Mouse (Mus musculus): ENCODE data around the gene Ppp1r11.
"Not testable (repeated sequence)": the region's sequence is repeated elsewhere in the genome, so short reads cannot be mapped to it uniquely, and the experiment has no call there.

The Ppp1r11 gene

DNA sequence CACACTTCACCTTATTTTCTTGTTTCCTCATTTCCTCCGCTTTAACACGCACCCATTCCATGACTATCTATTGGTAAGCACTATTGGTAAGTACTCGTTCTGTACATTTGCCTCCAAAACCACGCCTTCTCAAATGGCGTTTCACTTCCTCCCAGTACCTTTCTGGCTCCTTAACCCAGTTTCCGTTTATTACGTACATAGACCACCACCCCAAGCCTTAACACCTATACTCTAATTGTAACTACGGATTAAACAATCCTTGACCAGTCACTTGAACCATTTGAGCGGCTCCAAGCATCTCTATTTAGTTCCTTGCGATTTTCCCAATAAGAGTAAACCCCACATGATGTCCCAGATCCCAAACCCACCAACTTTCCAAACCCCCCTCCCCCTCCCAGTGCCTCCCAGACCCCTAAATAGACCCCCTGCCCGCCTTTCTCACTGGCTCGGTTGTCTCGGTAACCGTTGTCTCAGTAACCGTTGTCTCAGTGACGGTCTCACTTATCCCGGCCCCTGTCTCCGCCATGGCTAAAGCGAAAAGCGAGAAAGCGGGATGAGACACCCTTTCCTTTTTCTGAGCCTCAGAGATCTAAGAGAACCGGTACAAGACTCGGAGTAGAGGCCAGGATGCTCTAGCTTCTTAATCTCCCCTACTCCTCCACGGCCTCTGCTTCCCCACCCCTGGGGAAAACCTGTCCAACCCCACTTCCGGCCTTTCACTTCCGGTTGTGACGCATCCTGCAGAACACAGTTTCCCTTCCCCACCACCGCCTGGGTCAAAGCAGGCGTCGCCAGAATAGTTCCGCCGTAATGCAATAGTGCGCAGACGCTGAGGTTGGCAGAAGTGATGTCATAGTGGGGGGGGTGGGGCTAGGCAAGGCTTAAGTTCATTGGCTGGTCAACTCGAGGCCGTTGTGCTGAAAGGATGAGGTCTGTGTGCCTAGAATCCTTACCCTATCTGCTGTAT, at the start of gene Ppp1r11:
TSS of gene Ppp1r11 (minus strand) at position 761 of the 967 bp plus-strand sequence.
- peak; percentile 95 for DNase-seq (ENCODE audit: low spot score)

DNA sequence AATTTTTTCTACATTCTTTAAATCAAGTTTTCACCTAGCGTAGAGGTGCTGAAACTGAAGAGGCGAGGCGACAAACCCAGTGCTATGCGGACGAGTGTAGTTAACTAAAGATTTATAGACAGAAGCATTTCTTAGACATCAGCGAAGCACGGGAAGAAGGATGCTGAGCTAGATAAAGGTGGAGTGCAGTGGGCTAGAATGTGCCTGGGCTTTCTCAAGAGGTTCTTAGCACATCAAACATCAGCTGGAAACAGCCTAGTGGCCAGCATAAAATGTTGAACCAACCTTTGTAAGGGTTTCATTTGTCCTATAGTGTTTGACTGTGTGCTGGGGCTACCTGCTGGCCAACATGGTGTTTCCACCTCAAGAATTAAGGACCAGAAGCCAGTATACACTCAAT, 49.3 kb upstream of the Ppp1r11 start, which contains the start of gene Zfp57:
TSS of gene Zfp57 (plus strand) at position 301 of the 400 bp plus-strand sequence.
- no peak for DNase-seq (ENCODE audit: low spot score)

DNA sequence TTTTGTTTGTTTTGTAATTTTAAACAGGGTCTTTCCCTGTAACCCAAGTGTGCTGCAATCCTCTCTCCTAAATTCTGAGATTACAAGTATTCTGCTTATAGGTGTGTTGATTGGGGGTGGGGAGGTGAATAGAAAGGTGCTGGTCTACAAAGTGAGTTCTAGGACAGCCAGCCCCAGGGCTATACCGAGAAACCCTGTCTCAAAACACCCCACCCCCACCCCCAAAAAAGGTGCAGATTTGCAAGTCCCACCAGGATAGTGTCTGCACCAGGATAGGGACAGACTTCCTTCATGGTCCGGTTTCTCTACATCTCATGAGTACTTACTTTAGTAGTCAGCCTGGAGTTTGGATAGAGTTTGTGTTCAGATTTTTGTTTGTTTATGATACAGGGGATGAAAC, 46.9 kb upstream of the Ppp1r11 start:
- DNase-seq (ENCODE audit: low spot score): no peak

- peak; percentile 32 for DNase-seq (ENCODE audit: low spot score)
Measured at GRCm38 (mm10) chr17:36997033-36997735, 45.6 kb upstream of the Ppp1r11 start.

GRCm38 (mm10) chr17:36995448-36995847, 43.9 kb upstream of the Ppp1r11 start:
- DNase-seq (ENCODE audit: low spot score): no peak

GRCm38 (mm10) chr17:36994528-36994927, 43.0 kb upstream of the Ppp1r11 start:
- DNase-seq (ENCODE audit: low spot score): no peak

- DNase-seq (ENCODE audit: low spot score): no peak
Measured at GRCm38 (mm10) chr17:36993770-36994325, 42.3 kb upstream of the Ppp1r11 start.

- DNase-seq (ENCODE audit: low spot score): no peak
Measured at GRCm38 (mm10) chr17:36992336-36993104, 41.0 kb upstream of the Ppp1r11 start.

DNA sequence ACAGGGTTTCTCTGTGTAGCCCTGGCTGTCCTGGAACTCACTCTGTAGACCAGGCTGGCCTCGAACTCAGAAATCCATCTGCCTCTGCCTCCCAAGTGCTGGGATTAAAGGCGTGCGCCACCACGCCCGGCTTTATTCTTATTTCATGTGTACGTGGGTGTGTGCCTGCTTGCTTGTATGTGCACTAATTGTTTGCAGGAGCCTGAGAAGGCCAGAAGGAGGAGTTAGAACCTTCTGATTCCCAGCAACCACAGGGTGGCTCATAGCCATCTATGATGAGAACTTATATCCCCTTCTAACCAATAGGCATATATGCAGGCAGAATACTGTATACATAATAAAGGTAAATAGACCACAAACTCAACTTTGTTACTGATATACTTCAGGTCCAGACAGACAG, 39.1 kb upstream of the Ppp1r11 start:
- not testable (repeated sequence) for DNase-seq (ENCODE audit: low spot score)

- DNase-seq (ENCODE audit: low spot score): no peak
Measured at GRCm38 (mm10) chr17:36989437-36989836, 37.9 kb upstream of the Ppp1r11 start, which contains the start of gene H2-M5. Gene H2-M5 (minus strand): TSS chr17:36989537.

DNA sequence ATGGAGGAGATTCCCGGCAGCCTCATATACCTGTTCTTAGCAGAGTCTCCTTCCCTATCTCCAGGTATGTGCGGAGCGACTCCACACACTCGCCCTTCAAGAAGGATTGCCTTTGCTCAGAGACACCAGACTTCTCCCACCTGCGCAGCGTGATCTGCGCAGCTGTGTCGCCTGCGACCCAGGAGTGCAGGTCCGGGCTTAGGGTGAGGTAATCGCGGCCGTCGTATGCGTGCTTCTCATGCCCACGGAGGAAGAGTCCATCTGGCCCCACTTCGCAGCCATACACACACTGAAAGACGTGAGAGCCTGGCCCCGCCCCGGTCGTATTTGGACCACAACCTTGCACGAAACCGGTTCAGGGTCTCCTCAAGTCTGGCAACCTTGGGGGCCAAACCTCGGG, 36.9 kb upstream of the Ppp1r11 start:
- DNase-seq (ENCODE audit: low spot score): no peak

- no peak for DNase-seq (ENCODE audit: low spot score)
Measured at GRCm38 (mm10) chr17:36982253-36983155, 31.0 kb upstream of the Ppp1r11 start.

DNA sequence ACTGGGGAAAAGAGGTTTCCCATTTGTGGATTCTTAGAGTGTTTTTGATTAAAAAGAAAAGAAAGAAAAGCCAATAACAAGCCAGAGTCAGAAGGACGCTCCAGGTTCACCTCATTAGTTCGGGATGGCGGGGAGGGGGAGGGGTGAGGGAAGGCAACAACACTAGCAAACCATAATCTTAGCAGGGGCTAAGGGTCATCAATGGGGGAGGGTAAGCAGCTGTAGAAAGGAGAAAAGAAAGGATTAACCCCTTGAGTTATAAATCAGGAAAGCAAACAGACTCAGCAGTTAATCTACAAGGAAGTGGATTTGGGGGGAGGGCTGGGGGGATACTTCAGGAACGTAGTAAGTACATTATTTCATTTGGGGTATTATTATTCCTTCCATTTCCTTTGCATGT, 30.3 kb upstream of the Ppp1r11 start:
- no peak for DNase-seq (ENCODE audit: low spot score)

DNA sequence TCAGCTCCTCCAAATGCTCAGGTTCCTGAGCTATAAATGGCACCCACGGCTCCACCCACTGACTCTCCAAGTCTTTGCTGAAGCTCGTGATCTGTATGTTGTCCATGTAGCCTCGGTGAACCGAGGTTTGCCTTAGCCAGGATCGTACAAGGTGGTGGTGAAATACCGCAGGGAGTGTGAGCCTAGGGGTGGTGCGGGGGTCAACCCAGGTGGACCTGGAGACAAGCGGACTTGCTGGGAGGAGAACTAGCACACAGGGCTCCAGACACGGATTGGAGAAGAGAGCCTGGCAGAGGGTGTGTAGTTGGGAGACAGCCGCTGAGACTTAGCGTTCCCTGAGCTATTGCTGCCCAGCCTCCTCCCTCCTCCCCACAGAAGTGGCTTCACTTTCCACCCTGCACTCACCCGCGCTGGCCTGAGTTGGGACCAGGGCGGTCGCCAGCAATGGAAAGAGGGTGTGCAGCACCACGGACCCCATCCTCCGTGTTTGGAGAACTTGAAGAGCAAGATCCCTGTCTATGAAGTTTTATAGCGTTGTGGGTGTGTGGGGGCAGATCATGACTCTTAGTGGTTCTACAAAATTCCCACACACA, 29.8 kb upstream of the Ppp1r11 start, which contains the start of gene 2410137M14Rik:
TSS of gene 2410137M14Rik (minus strand) at position 17 of the 593 bp plus-strand sequence.
- DNase-seq (ENCODE audit: low spot score): no peak

GRCm38 (mm10) chr17:36973271-36973787, 21.8 kb upstream of the Ppp1r11 start:
- no peak for DNase-seq (ENCODE audit: low spot score)

DNA sequence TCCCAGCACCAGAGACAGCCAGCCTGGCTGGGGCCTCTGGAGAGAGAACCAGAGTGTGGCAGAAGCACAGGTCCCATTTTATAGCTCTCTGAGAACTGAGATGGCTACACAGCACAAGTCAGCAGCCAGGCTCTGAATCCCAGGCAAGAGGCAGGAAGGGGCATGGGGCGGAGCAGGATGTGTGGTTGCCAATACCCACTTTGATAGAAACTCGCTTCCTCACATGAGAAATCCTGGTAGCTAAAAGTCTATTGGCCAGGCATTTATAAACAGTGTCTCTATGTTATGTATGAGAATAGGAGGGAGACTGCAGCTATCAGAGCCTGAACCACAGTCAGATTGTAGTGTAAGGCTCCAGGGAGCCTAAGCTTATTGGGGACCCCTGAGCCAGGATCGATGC, 21.2 kb upstream of the Ppp1r11 start:
- no peak for DNase-seq (ENCODE audit: low spot score)

DNA sequence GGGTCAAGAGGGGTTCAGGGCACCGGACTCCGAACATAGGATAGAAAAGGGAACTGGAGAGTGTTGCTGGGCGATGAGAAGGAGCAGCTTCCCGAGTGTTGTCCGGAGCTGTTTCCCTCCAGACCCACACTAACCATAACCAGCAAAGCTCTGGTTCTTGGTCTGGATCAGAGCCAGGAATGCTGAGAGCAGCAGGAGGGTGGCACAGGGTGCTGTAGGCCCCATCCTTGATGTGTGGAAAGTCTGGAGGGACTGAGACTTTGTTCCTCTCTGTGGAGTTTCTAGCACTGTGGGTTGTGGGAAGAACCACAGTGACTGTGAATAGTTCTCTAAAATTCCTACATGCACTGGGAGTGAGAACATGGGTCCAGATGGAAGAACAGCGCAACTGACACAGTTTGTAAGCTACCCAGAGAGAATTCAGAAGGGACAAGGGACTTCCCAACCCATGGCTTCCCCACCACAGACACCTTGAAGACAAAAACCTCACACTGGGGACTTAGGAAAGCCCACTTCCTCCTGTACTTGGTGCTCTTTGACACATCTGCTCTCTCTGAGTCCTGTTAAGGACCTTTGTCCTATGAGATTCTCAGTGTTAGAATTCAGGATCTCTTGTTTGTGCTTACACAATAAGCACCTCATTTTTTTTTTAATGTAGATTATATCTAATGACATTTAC, 19.8 kb upstream of the Ppp1r11 start:
- no peak for DNase-seq (ENCODE audit: low spot score)

- DNase-seq (ENCODE audit: low spot score): no peak
Measured at GRCm38 (mm10) chr17:36970316-36970890, 18.9 kb upstream of the Ppp1r11 start.

DNA sequence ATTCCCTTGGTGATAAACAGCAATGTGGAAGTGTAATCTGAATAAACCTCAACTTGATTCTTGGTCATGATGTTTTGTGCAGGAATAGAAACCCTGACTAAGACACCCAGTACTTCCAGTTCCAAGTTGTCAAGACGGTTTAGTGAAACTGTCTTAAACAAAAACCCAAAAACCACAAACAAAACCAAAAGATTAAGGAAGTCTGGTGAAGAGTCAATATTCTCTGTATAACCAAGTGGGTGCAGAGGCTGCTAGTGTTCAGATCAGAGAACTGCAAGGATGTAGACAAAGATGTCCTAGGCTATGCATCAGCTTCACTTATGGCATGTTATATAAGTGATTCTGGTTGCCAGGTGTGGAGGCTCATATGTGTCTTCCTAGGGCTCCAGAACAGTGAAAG, 15.3 kb upstream of the Ppp1r11 start:
- no peak for DNase-seq (ENCODE audit: low spot score)
